Mouse (Mus musculus): ENCODE data around the gene Hfe.

DNA sequence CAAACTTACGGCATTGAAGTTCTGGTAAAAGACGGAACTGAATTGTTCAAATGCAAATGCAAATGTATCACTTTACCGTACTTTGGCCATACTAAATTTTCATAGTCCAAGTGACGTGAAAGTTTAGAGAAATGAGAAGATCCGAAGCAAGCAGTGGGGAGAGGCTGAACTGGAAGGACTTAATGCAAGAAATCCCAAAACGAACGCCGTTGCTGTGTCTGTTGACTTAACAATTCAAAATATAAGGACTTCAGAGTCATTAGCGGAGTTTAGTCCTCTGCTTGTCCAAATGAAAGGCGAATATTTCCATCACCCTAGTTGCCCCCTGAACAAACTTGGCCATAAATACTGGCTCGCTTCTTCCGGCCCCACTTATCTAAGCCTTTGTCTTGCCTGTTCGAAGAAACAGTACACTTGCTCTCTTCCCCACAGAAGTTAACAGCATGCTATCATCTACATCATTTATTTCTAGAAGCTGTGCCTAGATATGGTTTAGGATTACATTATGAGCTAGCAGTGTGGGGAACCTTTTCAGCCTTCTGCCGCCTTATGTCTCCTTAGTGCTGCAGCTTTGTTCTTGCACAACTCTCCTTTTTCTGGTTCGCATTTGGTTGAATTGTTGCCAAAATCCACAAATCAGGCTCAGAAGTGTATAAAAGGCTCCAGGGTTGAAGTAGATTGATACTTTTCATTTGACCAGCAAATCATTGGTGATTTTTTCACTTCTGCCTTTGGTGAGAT, 25.4 kb downstream of the Hfe start:
- TF ChIP-seq CTCF (IDR thresholded peaks at IDR 0.05; ENCODE audit: low read depth, low read length) (no peak), POLR2A (IDR thresholded peaks at IDR 0.05; ENCODE audit: borderline replicate concordance, low read depth, low read length) (no peak)
